Mouse (Mus musculus) small intestine, adult 2 months (tissue): ENCODE data around the gene Egln2.

ENCODE experiments used
- CTCF ChIP-seq: fragments of 200-500 bp; IDR thresholded peaks from 2 replicates; pipeline ENCODE4 v1.5.1; 2012; ENCODE audit warnings: low read depth, mild to moderate bottlenecking, control low read depth, inconsistent platforms, low read length, moderate library complexity, mixed read lengths; ENCODE audit not compliant: insufficient replicate concordance, insufficient read length; ENCODE audit errors: extremely low read depth
- POLR2A ChIP-seq: fragments of 200-500 bp; IDR thresholded peaks from 2 replicates; pipeline ENCODE4 v1.6.1; 2012; ENCODE audit warnings: low read depth, mild to moderate bottlenecking, control low read depth, inconsistent platforms, low read length, moderate library complexity

- TF ChIP-seq CTCF (no peak), POLR2A (no peak)
These were observed 2.3 kb downstream of the Egln2 start for GRCm38 (mm10) chr7:27164112-27164947.
